Mouse (Mus musculus) cerebellum, postnatal 10 days (tissue): ENCODE measurements at regions not wholly inside any gene's neighbourhood (a gene's known extent, or its start where the extent isn't known, plus 50 kb on each side); places are given as distances from the start of the nearest gene placed in this dataset.

Experiments
- DNase-seq, 2 experiments: peaks; one replicate each; pipeline ENCODE4 v3.0.0; 2021; ENCODE audit warnings: mixed read lengths in 2 of 2

GRCm38 (mm10) chr10:126176759-126177473 lies 210.9 kb downstream of the Lrig3 start:
- DNase-seq, result peak; percentile 95 to 97

- no peak for DNase-seq
Observed at GRCm38 (mm10) chr10:126182386-126182785, 216.4 kb downstream of the Lrig3 start.

- DNase-seq, result no peak
Observed at GRCm38 (mm10) chr10:126183961-126184360, 218.0 kb downstream of the Lrig3 start.

GRCm38 (mm10) chr10:126185410-126185809 lies 219.4 kb downstream of the Lrig3 start:
- DNase-seq, result no peak

- no peak for DNase-seq
Observed at GRCm38 (mm10) chr10:126186086-126186485, 220.1 kb downstream of the Lrig3 start.

GRCm38 (mm10) chr10:126189001-126189400 lies 223.0 kb downstream of the Lrig3 start:
- DNase-seq, result no peak
